Mouse (Mus musculus): Measurements from ENCODE around the gene Tmed10. TPM values are rescaled to one million over a fixed set of nuclear protein-coding genes. Genes with fewer than 3 reads are reported as not detected.

Tmed10 gene
- 100 to 1,000 TPM; 154 to 177 (median 170) TPM for total RNA-seq (2022)

- DNase-seq (ENCODE audit: low spot score in 2 of 2), result peak; percentile 88 to 92
Measured at GRCm38 (mm10) chr12:85374561-85375272, at the start of gene Tmed10. Gene Tmed10 (minus strand): TSS chr12:85374847.

GRCm38 (mm10) chr12:85423236-85423635 lies 48.6 kb upstream of the Tmed10 start:
- DNase-seq (ENCODE audit: low spot score in 2 of 2), result no peak

DNA sequence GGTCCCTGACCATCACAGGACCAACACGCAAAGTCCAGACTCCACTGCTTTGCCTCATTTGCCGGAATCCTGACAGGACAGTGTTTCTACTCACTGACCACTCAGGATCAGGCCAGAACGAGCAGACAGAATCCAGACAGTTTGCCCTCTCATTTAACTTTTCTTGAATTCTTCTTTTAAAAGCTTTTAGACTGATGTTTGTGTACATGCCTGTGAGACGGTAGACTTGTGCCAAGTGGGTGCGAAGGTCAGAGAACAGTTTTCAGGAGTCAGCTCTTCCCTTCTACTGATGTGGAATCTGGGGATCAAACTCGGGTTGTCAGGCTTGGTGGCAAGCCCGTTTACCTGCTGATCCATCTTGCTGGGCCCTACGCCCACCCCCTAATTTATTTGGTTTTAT lies 47.9 kb upstream of the Tmed10 start:
- DNase-seq (ENCODE audit: low spot score in 2 of 2), result no peak

GRCm38 (mm10) chr12:85420945-85421344 lies 46.3 kb upstream of the Tmed10 start:
- no peak for DNase-seq (ENCODE audit: low spot score in 2 of 2)

GRCm38 (mm10) chr12:85417845-85418244 lies 43.2 kb upstream of the Tmed10 start:
- DNase-seq (ENCODE audit: low spot score in 2 of 2), result no peak

DNA sequence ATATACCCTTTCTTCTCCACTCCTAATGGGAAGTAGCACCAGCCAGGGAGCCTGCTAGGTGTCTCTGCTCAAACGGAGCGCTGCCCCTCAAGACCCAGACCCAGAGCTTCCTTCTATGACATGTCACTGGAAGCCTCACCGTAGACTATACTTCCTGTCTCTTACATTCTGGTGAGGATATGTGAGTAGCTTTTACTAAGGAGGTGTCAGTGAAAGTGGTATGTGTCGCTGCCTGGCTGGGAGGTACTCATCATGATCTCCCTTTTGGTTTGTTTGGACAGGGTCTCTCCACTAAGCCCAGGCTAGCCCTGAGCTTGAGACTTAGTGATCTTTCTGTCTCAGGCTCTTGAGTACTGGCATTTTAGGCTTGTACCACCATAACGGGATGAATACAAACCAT lies 41.7 kb upstream of the Tmed10 start:
- no peak for DNase-seq (ENCODE audit: low spot score in 2 of 2)

- no peak for DNase-seq (ENCODE audit: low spot score in 2 of 2)
Measured at GRCm38 (mm10) chr12:85415876-85416275, 41.2 kb upstream of the Tmed10 start.

DNA sequence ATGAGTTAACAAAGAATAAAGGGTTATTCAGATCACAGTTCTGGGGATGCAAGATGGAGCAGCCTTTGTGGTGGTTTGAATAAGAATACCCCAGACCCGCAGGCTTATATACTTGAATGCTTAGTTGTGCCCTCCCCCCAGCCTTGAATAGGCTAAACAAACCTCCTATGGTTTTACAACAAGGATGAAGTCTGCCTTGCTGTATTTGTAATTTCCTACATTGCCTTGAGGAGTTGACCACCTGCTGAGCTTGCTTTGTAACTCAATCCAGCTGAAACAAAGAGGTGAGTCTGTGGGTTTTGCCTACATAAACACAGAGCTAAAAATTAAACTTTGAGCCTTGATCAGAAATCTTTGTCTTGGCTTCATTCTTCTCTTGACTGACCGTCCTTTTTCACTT lies 36.5 kb upstream of the Tmed10 start:
- DNase-seq (ENCODE audit: low spot score in 2 of 2), result no peak

DNA sequence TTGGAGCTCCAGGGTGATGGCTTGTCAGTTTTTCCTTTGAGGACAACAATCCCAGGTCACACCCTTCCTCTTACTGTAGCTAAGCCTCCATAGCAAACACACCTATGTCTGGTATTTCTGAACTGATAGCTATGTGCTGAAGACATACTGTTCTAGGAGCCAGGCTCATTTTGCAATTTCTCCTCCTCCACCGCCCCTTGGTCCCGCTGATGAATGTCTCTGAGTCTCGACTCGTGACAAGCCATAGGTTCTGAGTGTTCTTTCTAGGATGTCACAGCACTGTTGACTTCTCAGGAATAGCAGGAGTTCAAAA lies 23.3 kb upstream of the Tmed10 start:
- DNase-seq (ENCODE audit: low spot score in 2 of 2), result no peak

DNA sequence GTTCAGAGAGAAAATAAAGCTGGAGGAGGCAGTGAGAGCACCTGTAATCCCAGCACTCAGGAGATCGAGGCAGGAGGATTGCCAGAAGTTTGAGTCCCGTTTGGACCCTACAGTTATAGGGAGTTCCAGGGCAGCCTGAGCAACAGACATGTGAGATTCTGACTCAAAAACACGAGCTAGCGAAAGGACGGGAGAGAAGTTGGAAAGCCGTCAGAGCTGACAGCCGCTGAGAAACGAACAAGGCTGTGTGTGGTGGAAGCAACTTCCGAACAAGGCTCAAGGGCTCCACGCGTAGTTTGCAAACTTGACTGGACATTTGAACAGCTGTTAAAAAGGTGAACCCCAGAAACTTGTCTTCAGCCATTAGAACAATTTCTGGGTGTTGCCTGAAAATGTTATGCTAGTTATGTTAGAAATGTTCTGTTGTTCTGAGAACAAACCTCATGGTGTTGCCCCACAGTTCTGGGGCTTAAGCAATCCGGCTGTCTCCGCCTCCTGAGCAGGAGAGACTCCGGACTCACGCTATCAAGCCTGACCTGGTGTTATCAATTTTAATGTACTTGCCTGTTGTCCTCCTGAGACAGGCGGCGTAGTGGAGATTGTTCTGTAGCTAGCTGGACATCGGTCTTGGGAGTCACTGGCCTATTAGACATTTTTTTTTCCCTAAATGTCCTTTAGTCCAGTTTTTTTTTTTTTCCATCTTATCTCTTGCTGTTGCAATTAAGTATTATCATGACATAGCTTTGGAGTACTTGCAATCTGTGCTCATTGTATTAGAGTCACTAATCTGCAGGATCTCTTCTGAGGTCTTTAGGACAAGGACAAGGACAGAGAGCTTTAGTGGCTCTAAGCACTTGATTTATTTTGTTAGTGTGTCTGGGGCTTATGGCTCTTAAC lies 22.7 kb upstream of the Tmed10 start:
- DNase-seq (ENCODE audit: low spot score in 2 of 2), result no peak

GRCm38 (mm10) chr12:85393981-85394380 lies 19.3 kb upstream of the Tmed10 start:
- DNase-seq (ENCODE audit: low spot score in 2 of 2), result no peak

DNA sequence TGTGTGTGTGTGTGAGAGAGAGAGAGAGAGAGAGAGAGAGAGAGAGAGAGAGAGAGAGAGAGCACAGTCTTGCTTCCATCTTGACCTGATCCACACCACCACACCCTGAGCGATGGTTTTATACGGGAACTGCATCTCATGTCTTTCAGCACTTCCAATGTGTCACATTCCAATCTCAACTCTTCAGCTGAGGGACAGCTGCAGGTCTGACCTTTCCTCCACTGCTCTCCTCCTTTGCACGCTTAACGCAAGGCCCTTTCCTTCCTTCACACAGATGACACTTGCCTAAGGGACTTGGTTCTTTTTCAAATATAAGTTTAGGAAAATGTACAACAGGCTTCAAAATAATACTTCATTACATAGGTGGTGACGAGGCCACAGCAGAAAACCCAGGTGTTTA lies 18.9 kb upstream of the Tmed10 start:
- DNase-seq (ENCODE audit: low spot score in 2 of 2), result no peak

- DNase-seq (ENCODE audit: low spot score in 2 of 2), result no peak
Measured at GRCm38 (mm10) chr12:85391148-85391547, 16.5 kb upstream of the Tmed10 start.

DNA sequence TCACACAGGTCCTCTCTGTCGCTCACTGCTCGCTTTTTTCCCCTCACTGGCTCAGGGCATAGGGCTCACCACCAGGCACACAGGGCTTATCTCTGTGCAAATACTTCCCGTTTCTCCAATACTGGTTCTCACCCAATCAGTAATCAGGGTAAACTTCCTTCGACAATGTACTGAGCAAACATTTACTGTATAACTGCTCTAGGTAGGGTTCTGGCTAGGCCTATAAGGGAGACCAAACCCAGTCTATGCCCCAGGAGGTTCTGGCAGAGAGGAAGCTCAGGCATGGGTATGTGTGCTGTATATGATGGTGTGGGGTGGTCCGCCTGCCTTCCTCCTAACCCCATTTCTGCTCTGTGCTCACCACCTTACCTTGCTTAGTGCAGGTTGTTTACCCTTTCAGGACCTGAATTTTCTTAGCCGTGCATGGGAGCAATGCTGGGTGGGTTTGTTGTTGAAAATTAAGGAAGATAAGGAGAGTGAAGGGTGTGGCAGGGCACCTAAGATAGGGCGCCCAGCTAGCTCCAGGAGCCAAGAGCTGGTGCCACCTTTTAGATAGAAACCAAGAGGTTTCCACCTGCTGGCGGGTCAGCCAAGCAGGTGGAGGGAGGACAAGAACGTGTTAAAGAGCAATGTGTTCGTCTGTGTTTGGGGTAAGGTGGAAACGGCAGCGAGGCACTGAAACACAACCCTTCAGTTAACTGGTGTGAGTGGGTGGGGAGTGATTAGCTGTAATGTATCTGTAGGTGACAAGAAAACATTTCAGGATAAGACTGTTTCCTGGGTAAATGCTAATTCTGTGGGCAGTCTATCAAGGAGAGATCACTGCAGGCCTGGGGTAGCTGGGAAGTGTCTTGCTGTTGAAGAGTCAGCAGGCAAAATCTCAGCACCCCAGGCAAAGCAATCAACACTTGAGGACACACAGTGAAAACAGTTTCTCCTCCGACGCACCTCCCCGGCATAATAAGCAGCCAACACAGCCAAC lies 14.8 kb upstream of the Tmed10 start:
- DNase-seq (ENCODE audit: low spot score in 2 of 2), result no peak

DNA sequence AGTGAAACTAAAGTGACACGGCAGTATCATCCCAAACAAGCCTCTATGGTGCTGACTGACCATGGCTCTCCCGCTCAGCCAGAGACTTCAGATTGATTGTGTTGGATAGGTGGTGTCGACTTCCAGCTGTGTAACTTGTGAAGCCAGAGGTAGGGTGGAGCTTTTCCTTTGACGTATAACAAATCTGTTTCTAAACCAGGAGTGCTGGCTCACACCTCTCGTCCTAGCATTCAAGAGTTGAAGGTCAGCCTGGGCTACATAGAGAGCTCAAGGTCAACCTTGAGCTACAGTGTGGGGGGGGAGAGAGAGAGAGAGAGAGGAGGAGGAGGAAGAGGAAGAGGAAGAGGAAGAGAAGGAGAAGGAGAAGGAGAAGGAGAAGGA lies 11.3 kb upstream of the Tmed10 start:
- no peak for DNase-seq (ENCODE audit: low spot score in 2 of 2)

DNA sequence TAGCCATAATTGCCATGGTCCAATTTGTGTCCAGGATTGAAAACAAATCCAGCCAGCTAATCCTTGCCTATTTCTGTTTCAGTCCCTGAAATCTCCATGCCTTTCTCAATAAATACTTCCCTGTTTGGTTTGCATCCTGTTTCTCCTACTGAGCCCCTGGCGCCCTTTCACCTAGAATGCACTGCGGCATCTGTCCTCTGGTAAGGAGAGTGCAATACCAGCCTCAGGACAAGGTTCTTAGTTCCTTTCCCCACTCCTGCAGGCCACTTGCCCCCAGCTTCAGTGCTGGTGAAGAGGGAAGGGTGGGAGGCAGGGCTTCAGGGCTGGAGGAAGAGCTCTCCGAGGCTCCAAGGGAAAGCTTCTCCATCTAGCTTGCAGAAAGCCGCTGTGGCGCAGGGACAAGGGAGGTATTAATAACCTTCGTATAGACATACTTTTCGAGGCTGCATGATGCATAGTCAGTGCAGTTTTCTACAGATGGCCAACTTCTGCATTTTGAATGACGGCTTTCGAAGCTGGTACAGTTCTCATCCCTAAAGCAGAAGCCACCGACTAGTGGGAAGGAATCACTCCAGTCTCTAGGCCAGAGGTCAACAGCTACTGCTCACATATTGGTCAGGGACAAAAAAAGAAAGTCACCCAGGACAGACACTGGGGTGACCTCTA lies 10.8 kb upstream of the Tmed10 start:
- DNase-seq (ENCODE audit: low spot score in 2 of 2), result no peak

- DNase-seq (ENCODE audit: low spot score in 2 of 2), result no peak
Measured at GRCm38 (mm10) chr12:85382761-85383680, 8.4 kb upstream of the Tmed10 start.

- no peak for DNase-seq (ENCODE audit: low spot score in 2 of 2)
Measured at GRCm38 (mm10) chr12:85381570-85381969, 6.9 kb upstream of the Tmed10 start.

DNA sequence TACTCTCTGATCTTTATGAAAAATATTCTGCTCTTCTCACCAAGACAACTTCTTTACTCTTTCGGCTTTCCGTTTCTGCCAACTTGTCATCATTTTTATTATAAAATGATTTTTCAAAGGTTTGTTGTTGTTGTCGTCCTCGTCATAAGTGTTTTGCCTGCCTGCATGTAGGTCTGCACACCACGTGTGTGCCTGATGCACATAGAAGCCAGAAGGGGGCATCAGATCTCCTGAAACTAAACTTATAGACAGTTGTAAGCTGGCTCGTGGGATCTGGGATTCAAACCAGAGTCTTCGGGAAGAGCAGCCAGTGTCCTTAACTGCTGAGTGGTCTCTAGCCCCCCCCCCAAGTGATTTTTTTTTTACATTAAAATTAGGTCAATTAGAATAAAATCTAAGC lies 6.3 kb upstream of the Tmed10 start:
- DNase-seq (ENCODE audit: low spot score in 2 of 2), result no peak

DNA sequence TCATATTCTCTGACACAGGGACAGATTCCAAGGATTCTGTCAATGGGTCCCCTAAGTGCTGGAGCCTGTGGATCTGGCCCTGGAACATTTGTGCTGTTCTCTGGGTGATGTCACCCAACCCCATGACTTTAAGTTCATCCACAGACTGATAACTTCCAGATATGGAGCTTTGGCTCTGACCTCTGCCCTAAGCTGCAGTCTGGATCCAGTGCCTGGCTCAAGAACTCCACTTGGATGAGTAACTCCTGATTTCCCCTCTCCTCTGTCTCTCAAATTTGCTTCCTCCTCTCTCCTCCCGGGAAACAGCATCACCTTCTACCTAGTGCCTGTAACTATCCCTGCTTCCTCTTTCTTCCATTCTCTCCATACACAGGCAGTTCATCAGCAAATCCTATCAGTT lies 5.7 kb upstream of the Tmed10 start:
- DNase-seq (ENCODE audit: low spot score in 2 of 2), result no peak
